Mouse (Mus musculus): ENCODE data around the gene Ppfibp2. TPM values are rescaled to one million over a fixed set of nuclear protein-coding genes. Genes with fewer than 3 reads are reported as not detected.

The Ppfibp2 gene
- polyA plus RNA-seq, 1 experiment: 0.01 TPM

DNA sequence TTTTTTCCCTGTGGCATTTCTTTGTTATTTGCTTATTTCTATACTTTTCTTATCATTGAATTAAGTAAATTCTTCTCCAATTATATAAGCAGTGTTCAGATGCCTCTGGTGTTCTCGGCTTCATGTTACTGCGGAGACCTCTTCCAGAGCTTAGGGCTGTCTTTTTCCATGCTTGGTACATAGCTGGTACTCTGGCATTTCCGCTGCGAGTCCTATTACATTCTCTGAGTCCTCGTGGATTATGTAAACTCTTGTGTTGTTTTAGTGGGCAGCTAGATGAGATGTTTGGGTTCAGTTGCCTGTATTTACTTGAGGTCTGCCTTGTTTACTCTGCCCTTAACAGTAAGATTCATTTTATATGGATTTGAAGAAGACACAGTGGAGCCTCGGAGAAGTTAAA, 30.8 kb downstream of the Ppfibp2 start:
- TF ChIP-seq GATA1 (IDR thresholded peaks at IDR 0.05; ENCODE audit: low read length) (no peak), TAL1 (IDR thresholded peaks at IDR 0.05; ENCODE audit: low read length) (no peak)

DNA sequence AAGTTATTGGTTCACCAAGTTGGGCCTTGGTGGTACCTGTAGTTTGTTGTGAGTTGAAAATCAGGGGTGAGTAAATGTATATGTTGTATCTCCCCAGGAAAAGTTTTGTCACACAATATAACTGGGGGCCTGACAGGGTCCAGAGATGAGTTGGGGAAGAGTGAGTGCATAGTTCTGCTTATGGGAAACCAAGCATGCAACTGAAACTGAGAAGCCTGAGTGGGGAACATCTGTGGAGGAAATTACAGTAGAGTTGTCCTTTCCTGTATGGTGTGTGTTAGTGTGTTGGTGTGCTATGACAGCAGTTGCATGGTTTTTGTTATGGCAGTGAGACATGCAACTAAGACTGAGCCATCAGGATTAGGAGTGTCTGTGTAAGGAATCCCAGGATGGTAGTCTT, 33.4 kb downstream of the Ppfibp2 start:
- Histone ChIP-seq H3K9me3 (ENCODE audit: control insufficient read depth, low read length) (no peaks in the 10 kb centered on the region; the same call in 1 of the 2 replicates), H3K27me3 (ENCODE audit: control insufficient read depth) (no peaks in the 10 kb centered on the region), H3K36me3 (ENCODE audit: control insufficient read depth) (no peaks in the 10 kb centered on the region), H3K4me3 (replicated peaks) (no peak overlapping the region), H3K4me1 (ENCODE audit: control insufficient read depth) (no peaks in the 10 kb centered on the region)
- TF ChIP-seq TAL1 (IDR thresholded peaks at IDR 0.05; ENCODE audit: low read length) (no peak), GATA1 (IDR thresholded peaks at IDR 0.05; ENCODE audit: low read length) (no peak)

More for the DNA sequence above, 30.8 kb downstream of the Ppfibp2 start:
- no peak overlapping the region for H3K4me3 ChIP-seq (replicated peaks)
- no peaks in the 10 kb centered on the region for H3K36me3 ChIP-seq (ENCODE audit: control insufficient read depth)
- no peaks in the 10 kb centered on the region for H3K4me1 ChIP-seq (ENCODE audit: control insufficient read depth)
- H3K27me3 ChIP-seq (ENCODE audit: control insufficient read depth): no peaks in the 10 kb centered on the region
- no peaks in the 10 kb centered on the region for H3K9me3 ChIP-seq (ENCODE audit: control insufficient read depth, low read length)

DNA sequence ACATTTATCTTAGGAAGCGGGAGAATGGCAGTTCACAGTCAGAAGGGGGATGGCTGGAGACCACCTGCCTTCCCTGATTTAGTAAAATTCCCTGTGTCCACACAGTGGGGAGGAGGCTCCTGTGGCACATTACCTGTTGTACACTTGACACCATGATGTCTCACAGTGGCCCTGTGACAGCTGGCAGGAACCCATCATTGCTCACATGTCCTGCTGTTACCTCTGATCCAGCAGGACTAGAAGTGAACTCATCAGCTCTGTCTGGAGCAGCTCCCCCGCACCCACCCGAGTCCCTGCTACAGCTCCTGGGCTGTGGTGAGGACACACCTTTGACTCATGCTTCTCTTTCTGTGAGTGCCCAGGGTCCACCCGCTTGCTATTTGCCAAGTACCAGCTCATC, 38.2 kb downstream of the Ppfibp2 start:
- TF ChIP-seq TAL1 (IDR thresholded peaks at IDR 0.05; ENCODE audit: low read length): no peak
- no peak for TF ChIP-seq GATA1 (IDR thresholded peaks at IDR 0.05; ENCODE audit: low read length)
- no peaks in the 10 kb centered on the region; the same call in 1 of the 2 replicates for H3K9me3 ChIP-seq (ENCODE audit: control insufficient read depth, low read length)
- no peak overlapping the region for H3K4me3 ChIP-seq (replicated peaks)
- H3K4me1 ChIP-seq (ENCODE audit: control insufficient read depth): no peaks in the 10 kb centered on the region
- H3K27me3 ChIP-seq (ENCODE audit: control insufficient read depth): no peaks in the 10 kb centered on the region
- H3K36me3 ChIP-seq (ENCODE audit: control insufficient read depth): no peaks in the 10 kb centered on the region

GRCm38 (mm10) chr7:107637398-107637797, 42.4 kb downstream of the Ppfibp2 start:
- Histone ChIP-seq H3K4me1 (ENCODE audit: control insufficient read depth) (no peaks in the 10 kb centered on the region), H3K27me3 (ENCODE audit: control insufficient read depth) (no peaks in the 10 kb centered on the region), H3K36me3 (ENCODE audit: control insufficient read depth) (no peaks in the 10 kb centered on the region), H3K4me3 (replicated peaks) (no peak overlapping the region), H3K9me3 (ENCODE audit: control insufficient read depth, low read length) (no peaks in the 10 kb centered on the region; the same call in 1 of the 2 replicates)
- TF ChIP-seq GATA1 (IDR thresholded peaks at IDR 0.05; ENCODE audit: low read length) (no peak), TAL1 (IDR thresholded peaks at IDR 0.05; ENCODE audit: low read length) (no peak)

- Histone ChIP-seq H3K4me1 (ENCODE audit: control insufficient read depth) (no peaks in the 10 kb centered on the region), H3K4me3 (replicated peaks) (no peak overlapping the region), H3K27me3 (ENCODE audit: control insufficient read depth) (no peaks in the 10 kb centered on the region), H3K9me3 (ENCODE audit: control insufficient read depth, low read length) (no peaks in the 10 kb centered on the region; the same call in 1 of the 2 replicates), H3K36me3 (ENCODE audit: control insufficient read depth) (no peaks in the 10 kb centered on the region)
- no peak for TF ChIP-seq TAL1 (IDR thresholded peaks at IDR 0.05; ENCODE audit: low read length)
- no peak for TF ChIP-seq GATA1 (IDR thresholded peaks at IDR 0.05; ENCODE audit: low read length)
Measured at GRCm38 (mm10) chr7:107638026-107638425, 43.0 kb downstream of the Ppfibp2 start.

DNA sequence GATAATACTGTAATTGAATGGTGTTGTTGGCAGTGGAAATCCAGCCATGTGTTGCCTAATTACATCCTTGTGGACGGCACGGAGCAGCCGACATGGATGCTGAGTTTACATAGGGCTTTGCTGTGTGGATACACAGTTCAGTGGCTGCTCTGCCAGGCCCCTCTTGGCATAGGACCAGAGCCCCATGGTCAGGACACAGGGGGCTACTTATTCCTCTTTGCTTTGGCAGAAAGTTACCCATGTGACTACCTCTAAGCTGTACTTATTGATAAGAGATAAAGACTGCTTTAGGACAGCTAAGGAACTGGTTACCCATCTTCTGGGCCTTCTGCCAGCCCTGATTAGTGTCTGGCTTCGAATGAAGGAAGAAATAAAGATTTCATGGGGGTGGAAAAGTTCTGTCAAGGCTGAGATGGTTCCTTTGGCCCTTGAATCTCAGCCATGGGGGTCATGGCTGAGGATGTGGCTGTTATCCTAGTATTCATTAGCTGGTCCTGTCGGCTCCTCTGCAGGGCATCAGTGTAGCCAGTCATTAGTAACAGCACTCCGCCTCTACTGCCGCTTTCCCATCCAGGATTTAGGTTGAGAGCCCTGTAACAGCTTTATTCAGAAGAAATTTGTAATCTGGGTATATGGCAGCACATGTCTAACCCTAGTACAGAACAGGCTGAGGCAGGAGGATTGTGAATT, 47.7 kb downstream of the Ppfibp2 start:
- Histone ChIP-seq H3K36me3 (ENCODE audit: control insufficient read depth) (no peaks in the 10 kb centered on the region), H3K27me3 (ENCODE audit: control insufficient read depth) (no peaks in the 10 kb centered on the region), H3K4me3 (replicated peaks) (no peak overlapping the region), H3K9me3 (ENCODE audit: control insufficient read depth, low read length) (no peaks in the 10 kb centered on the region; the same call in 1 of the 2 replicates), H3K4me1 (ENCODE audit: control insufficient read depth) (no peaks in the 10 kb centered on the region)
- TF ChIP-seq TAL1 (IDR thresholded peaks at IDR 0.05; ENCODE audit: low read length) (no peak), GATA1 (IDR thresholded peaks at IDR 0.05; ENCODE audit: low read length) (no peak)

GRCm38 (mm10) chr7:107644987-107645386, 50.0 kb downstream of the Ppfibp2 start:
- Histone ChIP-seq H3K27me3 (ENCODE audit: control insufficient read depth) (no peaks in the 10 kb centered on the region), H3K4me3 (replicated peaks) (no peak overlapping the region), H3K9me3 (ENCODE audit: control insufficient read depth, low read length) (no peaks in the 10 kb centered on the region; the same call in 1 of the 2 replicates), H3K36me3 (ENCODE audit: control insufficient read depth) (no peaks in the 10 kb centered on the region), H3K4me1 (ENCODE audit: control insufficient read depth) (no peaks in the 10 kb centered on the region)
- TF ChIP-seq TAL1 (IDR thresholded peaks at IDR 0.05; ENCODE audit: low read length) (no peak), GATA1 (IDR thresholded peaks at IDR 0.05; ENCODE audit: low read length) (no peak)

- Histone ChIP-seq H3K27me3 (ENCODE audit: control insufficient read depth) (no peaks in the 10 kb centered on the region), H3K9me3 (ENCODE audit: control insufficient read depth, low read length) (no peaks in the 10 kb centered on the region; the same call in 1 of the 2 replicates), H3K4me3 (replicated peaks) (no peak overlapping the region), H3K36me3 (ENCODE audit: control insufficient read depth) (no peaks in the 10 kb centered on the region), H3K4me1 (ENCODE audit: control insufficient read depth) (no peaks in the 10 kb centered on the region)
- TF ChIP-seq TAL1 (IDR thresholded peaks at IDR 0.05; ENCODE audit: low read length) (no peak), GATA1 (IDR thresholded peaks at IDR 0.05; ENCODE audit: low read length) (no peak)
Measured at GRCm38 (mm10) chr7:107648937-107649688, 54.1 kb downstream of the Ppfibp2 start.

DNA sequence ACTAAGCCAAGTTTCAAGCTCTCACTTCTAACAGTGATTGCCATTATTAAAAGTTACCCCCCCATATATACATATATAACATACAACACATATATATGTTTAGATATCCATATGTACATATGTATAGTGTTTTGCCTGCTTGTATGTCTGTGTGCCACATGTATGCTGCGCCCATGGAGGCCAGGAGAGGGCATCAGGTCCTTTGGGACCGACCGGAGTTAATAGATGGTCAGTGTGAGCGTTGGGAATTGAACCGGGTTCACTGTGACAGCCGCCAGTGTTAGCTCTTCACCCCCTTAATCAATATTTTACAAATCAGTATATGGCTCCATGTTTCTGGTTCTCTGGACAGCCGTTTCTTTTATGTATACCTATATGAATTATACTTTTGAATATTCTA, 55.0 kb downstream of the Ppfibp2 start:
- no peak for TF ChIP-seq GATA1 (IDR thresholded peaks at IDR 0.05; ENCODE audit: low read length)
- no peak for TF ChIP-seq TAL1 (IDR thresholded peaks at IDR 0.05; ENCODE audit: low read length)
- no peaks in the 10 kb centered on the region for H3K36me3 ChIP-seq (ENCODE audit: control insufficient read depth)
- no peaks in the 10 kb centered on the region; the same call in 1 of the 2 replicates for H3K9me3 ChIP-seq (ENCODE audit: control insufficient read depth, low read length)
- H3K27me3 ChIP-seq (ENCODE audit: control insufficient read depth): no peaks in the 10 kb centered on the region
- no peaks in the 10 kb centered on the region for H3K4me1 ChIP-seq (ENCODE audit: control insufficient read depth)
- no peak overlapping the region for H3K4me3 ChIP-seq (replicated peaks)

All from erythroblast, embryonic 14.5 days (primary cell).